Mouse (Mus musculus): ENCODE measurements around the gene Sgk1. TPM values are rescaled to one million over a fixed set of nuclear protein-coding genes. Genes with fewer than 3 reads are reported as not detected.

The Sgk1 gene
- polyA plus RNA-seq (2021; fragmentation: Nextera tagmentation) = 30.5 and 48.5 TPM in 2 replicates
- long read RNA-seq, experiment 1, transcript Sgk1-204 (14 exons, 3,096 nt) = minor isoform, 19 of 80 reads
- long read RNA-seq, experiment 1, transcript Sgk1-201 (12 exons, 2,456 nt) = major isoform, 35 of 80 reads
- long read RNA-seq, experiment 1, transcript Sgk1-202 (12 exons, 2,576 nt) = minor isoform, 11 of 80 reads
- long read RNA-seq, experiment 1, partial matches to known transcripts = 10 of 80 reads
- long read RNA-seq, experiment 1, other reads (novel, unspliced or antisense) = 5 of 80 reads
- long read RNA-seq, experiment 2, transcript Sgk1-204 (14 exons, 3,096 nt) = minor isoform, 123 of 324 reads
- long read RNA-seq, experiment 2, transcript Sgk1-202 (12 exons, 2,576 nt) = minor isoform, 32 of 324 reads
- long read RNA-seq, experiment 2, transcript Sgk1-201 (12 exons, 2,456 nt) = major isoform, 136 of 324 reads
- long read RNA-seq, experiment 2, partial matches to known transcripts = 16 of 324 reads
- long read RNA-seq, experiment 2, other reads (novel, unspliced or antisense) = 17 of 324 reads

DNA sequence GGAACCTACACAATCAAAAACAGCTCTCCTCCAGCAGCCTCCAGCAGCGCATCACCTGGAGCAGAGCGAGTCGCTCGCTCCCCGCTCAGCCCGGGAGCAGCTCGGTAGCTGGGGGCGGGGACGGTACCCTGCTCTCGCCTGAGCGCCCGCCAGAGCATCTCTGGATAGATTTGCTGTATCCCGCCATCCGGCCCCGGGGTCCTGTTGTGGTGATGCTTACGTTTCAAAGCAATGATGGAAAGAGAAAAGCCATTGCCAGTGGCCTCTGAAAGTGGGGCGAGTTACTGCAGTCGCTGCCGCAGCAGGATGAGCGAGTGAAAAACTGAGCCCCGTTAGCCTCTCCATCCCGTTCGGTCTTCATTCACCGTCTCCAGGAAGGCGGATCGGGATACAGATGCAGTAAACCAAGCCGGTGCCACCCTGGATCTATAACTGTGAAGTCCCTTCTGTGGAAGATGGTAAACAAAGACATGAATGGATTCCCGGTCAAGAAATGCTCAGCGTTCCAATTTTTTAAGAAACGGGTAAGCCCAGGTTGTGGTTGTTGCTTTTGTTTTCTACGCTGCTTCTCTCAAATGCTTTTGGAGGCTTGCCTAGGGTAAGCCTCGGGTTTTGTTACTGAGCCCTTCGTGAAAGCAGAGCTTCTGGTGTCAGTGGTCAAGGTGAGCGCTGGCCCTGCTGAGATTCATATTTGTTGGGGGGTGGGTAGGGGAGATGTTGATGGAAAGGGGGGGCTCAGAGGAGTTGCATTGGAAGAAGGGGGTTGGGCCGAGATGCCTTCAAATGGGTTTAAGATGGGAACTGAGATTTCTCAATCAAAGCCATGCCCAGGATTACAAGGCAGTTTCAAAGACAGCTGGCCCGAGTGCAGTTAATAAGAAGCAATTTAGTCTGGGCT is at the start of gene Sgk1:
TSS of gene Sgk1 (plus strand) at position 1 of the 898 bp plus-strand sequence.

Other genes with a start within 250 kb of the Sgk1 start
- gene 4930444G20Rik, start 185.9 kb downstream of the Sgk1 start, polyA plus RNA-seq (2021; fragmentation: Nextera tagmentation) = not detected in 2 replicates

Measured in layer of hippocampus, adult 6 months (tissue).